Mouse (Mus musculus): Measurements from ENCODE around the gene Hgf. TPM values are rescaled to one million over a fixed set of nuclear protein-coding genes. Genes with fewer than 3 reads are reported as not detected.

The Hgf gene
- not detected in 4 replicates for total RNA-seq (2023; ENCODE audit: inconsistent age)

DNA sequence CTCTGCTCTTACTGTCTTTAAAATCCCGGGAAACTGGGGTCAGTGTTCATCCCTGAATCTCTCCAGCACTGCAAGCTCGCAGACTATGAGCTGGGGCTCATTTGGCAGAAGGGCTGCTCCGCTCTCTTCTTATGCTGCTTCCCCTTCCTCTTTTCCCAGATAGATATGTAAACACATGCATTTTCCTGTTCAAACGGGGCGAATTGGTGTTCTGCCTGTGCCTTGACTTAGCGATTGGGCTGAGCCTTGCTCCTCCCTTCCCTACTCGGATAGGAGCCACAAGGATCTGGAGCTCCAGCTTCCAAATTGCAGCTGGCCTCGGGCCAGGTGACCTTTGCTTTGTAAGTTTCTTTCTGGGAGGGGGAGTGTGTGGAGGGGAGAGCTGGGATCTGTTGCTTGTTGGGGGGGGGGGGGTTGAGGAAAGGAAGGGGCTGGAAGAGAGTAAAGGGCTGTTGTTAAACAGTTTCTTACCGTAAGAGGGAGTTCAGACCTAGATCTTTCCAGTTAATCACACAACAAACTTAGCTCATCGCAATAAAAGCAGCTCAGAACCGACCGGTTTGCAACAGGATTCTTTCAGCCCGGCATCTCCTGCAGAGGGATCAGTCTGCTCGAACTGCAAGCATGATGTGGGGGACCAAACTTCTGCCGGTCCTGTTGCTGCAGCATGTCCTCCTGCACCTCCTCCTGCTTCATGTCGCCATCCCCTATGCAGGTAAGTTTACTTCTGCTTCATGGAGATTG lies at the start of gene Hgf:
Gene Hgf (plus strand): TSS at position 192 of the 744 bp plus-strand sequence.

Other genes with a start within 250 kb of the Hgf start
- not detected in 4 replicates for gene Gm28710, start 238.3 kb downstream of the Hgf start, total RNA-seq (2023; ENCODE audit: inconsistent age)

Data from B cell, adult (primary cell).